Mouse (Mus musculus): ENCODE measurements around the gene Lamp3. TPM values are rescaled to one million over a fixed set of nuclear protein-coding genes. Genes with fewer than 3 reads are reported as not detected.
"Not testable (repeated sequence)": the region's sequence is repeated elsewhere in the genome, so short reads cannot be mapped to it uniquely, and the experiment has no call there.

Lamp3 gene
- total RNA-seq (2014; rRNA removed; ENCODE audit: low replicate concordance): not detected in 2 replicates
- 0.04 and 0.08 TPM in 2 replicates for polyA plus RNA-seq (2015; fragmentation: Nextera tagmentation; extraction: Ambion mirVana)

DNA sequence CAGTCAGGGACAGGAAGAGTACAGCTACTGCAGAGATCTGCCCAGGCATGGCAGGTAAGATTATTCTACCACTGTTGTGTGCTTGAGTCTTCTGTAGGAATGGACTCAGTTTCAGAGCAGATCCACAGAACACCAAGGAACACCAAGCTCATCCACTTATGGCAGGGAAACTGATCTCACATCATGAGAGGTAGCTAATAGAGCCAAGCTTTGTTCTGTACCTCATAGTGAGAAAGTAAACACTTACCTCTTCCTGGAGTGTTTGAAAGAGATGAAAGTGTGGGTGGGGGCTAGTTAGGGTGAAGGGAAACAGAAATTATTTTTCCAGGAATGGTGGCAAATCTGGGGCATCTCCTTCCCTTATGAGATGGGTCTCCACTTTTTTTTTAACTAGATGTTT is at the start of gene Lamp3:
TSS of gene Lamp3 (minus strand) at position 160 of the 400 bp plus-strand sequence.
- ATAC-seq (ENCODE audit: insufficient read depth, low read depth) (no peak), DNase-seq (ENCODE audit: low spot score) (no peak)
- Histone ChIP-seq H3K4me2 (ENCODE audit: low read depth, low read length) (no peak within 1 kb of the TSS), H3K4me1 (ENCODE audit: control insufficient read depth, insufficient read depth) (no peaks in the 10 kb centered on the region), H3K4me3 (ENCODE audit: low read depth, low read length) (no peak within 1 kb of the TSS), H3K9me3 (replicated peaks; ENCODE audit: control insufficient read depth, low read length) (no peaks in the 10 kb centered on the region), H3K27me3 (ENCODE audit: control insufficient read depth, insufficient read depth, low read length) (no peaks in the 10 kb centered on the region), H3K36me3 (replicated peaks; ENCODE audit: control insufficient read depth, insufficient read depth, low read length) (no peaks in the 10 kb centered on the region), H3K27ac (ENCODE audit: low read depth) (no peak within 1 kb of the TSS), H3K9ac (replicated peaks; ENCODE audit: low read depth, low read length) (no peak within 1 kb of the TSS)
- TF ChIP-seq CTCF (IDR thresholded peaks at IDR 0.05; ENCODE audit: low read depth) (no peak), EP300 (IDR thresholded peaks at IDR 0.05; ENCODE audit: low read depth) (no peak)

DNA sequence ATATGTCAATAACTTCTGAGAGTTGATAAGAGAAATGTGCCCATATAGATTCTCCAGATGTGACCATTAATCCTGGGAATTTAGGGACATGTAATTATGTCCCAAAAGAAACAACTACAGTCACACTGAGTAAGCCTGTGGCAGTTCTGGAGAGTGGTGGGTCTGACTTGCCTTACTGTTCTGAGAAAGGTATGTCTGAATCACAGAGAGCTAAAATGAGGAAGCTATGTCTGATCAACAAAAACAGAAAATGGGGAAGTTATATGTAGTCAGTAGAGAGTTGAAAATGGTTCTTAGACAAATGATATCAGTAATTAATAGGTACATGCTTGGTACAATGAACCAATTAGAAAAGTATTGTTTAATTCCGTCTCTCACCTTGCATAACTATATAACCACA is 26.7 kb upstream of the Lamp3 start:
- no peaks in the 10 kb centered on the region for H3K4me1 ChIP-seq (ENCODE audit: control insufficient read depth, insufficient read depth)
- no peak for ATAC-seq (ENCODE audit: insufficient read depth, low read depth)
- H3K9me3 ChIP-seq (replicated peaks; ENCODE audit: control insufficient read depth, low read length): no peaks in the 10 kb centered on the region
- no peak overlapping the region for H3K27ac ChIP-seq (ENCODE audit: low read depth)
- no peak for TF ChIP-seq EP300 (IDR thresholded peaks at IDR 0.05; ENCODE audit: low read depth)
- no peak for TF ChIP-seq CTCF (IDR thresholded peaks at IDR 0.05; ENCODE audit: low read depth)
- H3K27me3 ChIP-seq (ENCODE audit: control insufficient read depth, insufficient read depth, low read length): no peaks in the 10 kb centered on the region
- WGBS: 77% methylated on average over 1 of the region's 1 CpGs
- DNase-seq (ENCODE audit: low spot score): no peak
- H3K4me3 ChIP-seq (ENCODE audit: low read depth, low read length): no peak overlapping the region
- H3K9ac ChIP-seq (replicated peaks; ENCODE audit: low read depth, low read length): no peak overlapping the region
- H3K36me3 ChIP-seq (replicated peaks; ENCODE audit: control insufficient read depth, insufficient read depth, low read length): no peaks in the 10 kb centered on the region
- H3K4me2 ChIP-seq (ENCODE audit: low read depth, low read length): no peak overlapping the region

DNA sequence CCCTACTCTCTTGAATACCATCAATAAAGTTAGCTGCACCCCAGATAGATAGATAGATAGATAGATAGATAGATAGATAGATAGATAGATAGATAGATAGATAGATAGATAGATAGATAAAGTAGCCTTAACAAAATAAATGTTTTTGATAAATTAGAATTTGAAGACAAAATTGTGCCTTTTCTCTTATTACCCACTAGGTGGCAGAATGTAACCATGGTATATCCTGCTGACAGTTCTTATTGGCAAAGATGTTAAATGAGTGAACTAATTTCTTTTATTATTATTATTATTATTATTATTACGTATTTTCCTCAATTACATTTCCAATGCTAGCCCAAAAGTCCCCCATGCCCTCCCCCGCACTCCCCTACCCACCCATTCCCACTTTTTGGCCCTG is 18.0 kb upstream of the Lamp3 start:
- H3K27me3 ChIP-seq (ENCODE audit: control insufficient read depth, insufficient read depth, low read length); H3K9me3 ChIP-seq (replicated peaks; ENCODE audit: control insufficient read depth, low read length); H3K4me1 ChIP-seq (ENCODE audit: control insufficient read depth, insufficient read depth); H3K4me3 ChIP-seq (ENCODE audit: low read depth, low read length); H3K4me2 ChIP-seq (ENCODE audit: low read depth, low read length); H3K9ac ChIP-seq (replicated peaks; ENCODE audit: low read depth, low read length); H3K27ac ChIP-seq (ENCODE audit: low read depth); H3K36me3 ChIP-seq (replicated peaks; ENCODE audit: control insufficient read depth, insufficient read depth, low read length); ATAC-seq (ENCODE audit: insufficient read depth, low read depth): not testable (repeated sequence)
- WGBS: 26% methylated on average over 2 of the region's 2 CpGs
- peak; percentile 57 for DNase-seq (ENCODE audit: low spot score)
- TF ChIP-seq CTCF (IDR thresholded peaks at IDR 0.05; ENCODE audit: low read depth): peak; percentile 57

DNA sequence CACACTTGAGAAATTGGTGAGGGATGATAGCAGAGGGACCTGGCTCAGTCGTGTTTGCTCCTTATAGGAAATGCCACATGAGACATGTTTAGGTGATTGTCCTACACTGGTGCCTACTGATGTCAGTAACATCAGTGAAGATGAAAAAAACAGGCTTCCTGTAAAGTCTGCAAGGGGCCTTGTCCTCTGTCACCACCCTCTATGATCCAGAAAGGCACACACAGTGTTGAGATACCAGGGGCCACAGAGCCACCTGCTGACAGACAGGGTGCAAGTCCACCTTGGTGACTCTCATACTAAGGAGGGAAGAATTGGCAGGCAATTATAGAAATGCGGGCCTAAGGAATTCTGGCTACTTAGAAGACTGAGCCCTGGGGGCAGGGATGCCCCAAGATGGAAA is 14.8 kb upstream of the Lamp3 start:
- H3K4me1 ChIP-seq (ENCODE audit: control insufficient read depth, insufficient read depth): no peaks in the 10 kb centered on the region
- H3K9ac ChIP-seq (replicated peaks; ENCODE audit: low read depth, low read length): no peak overlapping the region
- DNase-seq (ENCODE audit: low spot score) (no peak), ATAC-seq (ENCODE audit: insufficient read depth, low read depth) (no peak)
- H3K27me3 ChIP-seq (ENCODE audit: control insufficient read depth, insufficient read depth, low read length): no peaks in the 10 kb centered on the region
- no peaks in the 10 kb centered on the region for H3K9me3 ChIP-seq (replicated peaks; ENCODE audit: control insufficient read depth, low read length)
- H3K4me2 ChIP-seq (ENCODE audit: low read depth, low read length): no peak overlapping the region
- H3K36me3 ChIP-seq (replicated peaks; ENCODE audit: control insufficient read depth, insufficient read depth, low read length): no peaks in the 10 kb centered on the region
- WGBS: 8% methylated on average over 2 of the region's 2 CpGs
- TF ChIP-seq CTCF (IDR thresholded peaks at IDR 0.05; ENCODE audit: low read depth): no peak
- no peak for TF ChIP-seq EP300 (IDR thresholded peaks at IDR 0.05; ENCODE audit: low read depth)
- H3K27ac ChIP-seq (ENCODE audit: low read depth): no peak overlapping the region
- H3K4me3 ChIP-seq (ENCODE audit: low read depth, low read length): no peak overlapping the region

DNA sequence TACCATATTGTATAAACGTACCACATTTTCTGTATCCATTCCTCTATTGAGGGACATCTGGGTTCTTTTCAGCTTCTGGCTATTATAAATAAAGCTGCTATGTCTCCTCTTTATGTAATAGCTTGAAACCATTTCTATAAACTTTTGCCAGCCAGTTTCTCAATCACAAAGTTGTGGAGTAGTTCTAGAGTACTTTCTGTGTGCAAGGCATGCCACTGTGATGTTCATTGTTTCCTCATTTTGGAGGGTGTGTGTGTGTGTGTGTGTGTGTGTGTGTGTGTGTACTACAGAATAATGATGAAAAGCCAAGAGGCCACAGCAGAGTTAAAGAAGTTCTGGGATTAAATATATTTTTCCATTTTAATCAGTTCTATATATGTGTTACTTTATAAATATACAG is 1.2 kb upstream of the Lamp3 start:
- H3K36me3 ChIP-seq (replicated peaks; ENCODE audit: control insufficient read depth, insufficient read depth, low read length): no peaks in the 10 kb centered on the region
- H3K4me2 ChIP-seq (ENCODE audit: low read depth, low read length): no peak overlapping the region
- H3K4me3 ChIP-seq (ENCODE audit: low read depth, low read length): no peak overlapping the region
- DNase-seq (ENCODE audit: low spot score) (no peak), ATAC-seq (ENCODE audit: insufficient read depth, low read depth) (no peak)
- no peaks in the 10 kb centered on the region for H3K4me1 ChIP-seq (ENCODE audit: control insufficient read depth, insufficient read depth)
- WGBS: 53% methylated on average over 1 of the region's 1 CpGs
- no peak overlapping the region for H3K9ac ChIP-seq (replicated peaks; ENCODE audit: low read depth, low read length)
- no peaks in the 10 kb centered on the region for H3K9me3 ChIP-seq (replicated peaks; ENCODE audit: control insufficient read depth, low read length)
- no peaks in the 10 kb centered on the region for H3K27me3 ChIP-seq (ENCODE audit: control insufficient read depth, insufficient read depth, low read length)
- no peak for TF ChIP-seq CTCF (IDR thresholded peaks at IDR 0.05; ENCODE audit: low read depth)
- TF ChIP-seq EP300 (IDR thresholded peaks at IDR 0.05; ENCODE audit: low read depth): no peak
- no peak overlapping the region for H3K27ac ChIP-seq (ENCODE audit: low read depth)

DNA sequence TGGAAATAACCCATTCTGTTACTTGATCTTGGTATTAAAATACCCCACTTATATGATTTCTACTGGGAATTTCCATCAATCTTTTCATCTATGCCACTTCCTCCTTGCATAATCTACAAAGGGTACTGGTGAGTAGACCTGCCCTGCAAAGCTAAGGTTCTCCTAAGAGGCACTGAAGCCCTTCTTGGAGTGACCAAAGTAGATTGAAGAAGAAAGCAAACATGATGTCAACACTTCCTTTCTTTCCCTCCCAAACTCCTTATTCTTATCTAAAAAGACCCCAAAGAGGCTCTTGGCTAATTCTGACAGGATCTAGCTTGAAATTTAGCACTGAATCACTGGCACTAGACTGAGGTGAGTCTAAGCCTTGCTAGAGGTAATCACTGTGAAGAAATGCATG is 7.0 kb downstream of the Lamp3 start:
- ATAC-seq (ENCODE audit: insufficient read depth, low read depth): no peak
- TF ChIP-seq EP300 (IDR thresholded peaks at IDR 0.05; ENCODE audit: low read depth) (no peak), CTCF (IDR thresholded peaks at IDR 0.05; ENCODE audit: low read depth) (no peak)
- Histone ChIP-seq H3K4me1 (ENCODE audit: control insufficient read depth, insufficient read depth) (no peaks in the 10 kb centered on the region), H3K9ac (replicated peaks; ENCODE audit: low read depth, low read length) (no peak overlapping the region), H3K27me3 (ENCODE audit: control insufficient read depth, insufficient read depth, low read length) (no peaks in the 10 kb centered on the region), H3K4me2 (ENCODE audit: low read depth, low read length) (no peak overlapping the region), H3K9me3 (replicated peaks; ENCODE audit: control insufficient read depth, low read length) (no peaks in the 10 kb centered on the region), H3K36me3 (replicated peaks; ENCODE audit: control insufficient read depth, insufficient read depth, low read length) (no peaks in the 10 kb centered on the region), H3K4me3 (ENCODE audit: low read depth, low read length) (no peak overlapping the region), H3K27ac (ENCODE audit: low read depth) (no peak overlapping the region)
- no peak for DNase-seq (ENCODE audit: low spot score)

Data from heart, postnatal 0 days (tissue).